Mouse (Mus musculus) megakaryocyte, adult 5-6 weeks (primary cell): Measurements from ENCODE around the gene Mrpl14. TPM values are rescaled to one million over a fixed set of nuclear protein-coding genes. Genes with fewer than 3 reads are reported as not detected.

ENCODE experiments used
- ATAC-seq: 2 replicates; pipeline ENCODE4 v1.8.0; 2016; ENCODE audit warnings: mild to moderate bottlenecking, inconsistent platforms; ENCODE audit not compliant: poor library complexity, severe bottlenecking
- total RNA-seq, 2 experiments: library from RNA; stranded (forward) in 1 of 2; stranded (reverse) in 1 of 2; fragments of 153-499, 151-499 nt in 1 of 2; fragments of 221-1000, 200-1000 nt in 1 of 2; gene quantifications; 2 replicates each; pipeline versions ENCODE4 v1.2.3 to v1.2.4; 2015 to 2017

Gene Mrpl14
- total RNA-seq, 2 experiments from 2014 or later = 12.7 to 34.7 TPM

DNA sequence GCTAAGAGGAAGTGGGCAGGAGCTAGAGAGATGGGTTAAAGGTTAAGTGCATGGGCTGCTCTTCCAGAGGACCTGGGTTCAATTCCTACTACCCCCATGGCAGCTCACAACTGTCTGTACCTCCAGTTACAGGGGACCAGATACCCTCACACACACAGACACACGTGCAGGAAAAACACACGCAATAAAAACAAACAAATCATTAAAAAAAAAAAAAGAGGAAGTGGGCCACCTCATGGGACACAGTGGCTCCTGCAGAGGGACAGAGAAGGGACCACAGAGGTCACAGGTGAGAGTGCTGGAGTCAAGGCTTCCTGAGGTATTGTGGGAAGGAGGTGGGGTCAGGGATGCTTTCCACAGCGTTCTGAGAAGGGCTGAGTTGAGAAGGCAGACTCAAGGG is 25.4 kb downstream of the Mrpl14 start:
- ATAC-seq = 0 out of 2 replicates have a peak, but pooled peaks have one; percentile 26

DNA sequence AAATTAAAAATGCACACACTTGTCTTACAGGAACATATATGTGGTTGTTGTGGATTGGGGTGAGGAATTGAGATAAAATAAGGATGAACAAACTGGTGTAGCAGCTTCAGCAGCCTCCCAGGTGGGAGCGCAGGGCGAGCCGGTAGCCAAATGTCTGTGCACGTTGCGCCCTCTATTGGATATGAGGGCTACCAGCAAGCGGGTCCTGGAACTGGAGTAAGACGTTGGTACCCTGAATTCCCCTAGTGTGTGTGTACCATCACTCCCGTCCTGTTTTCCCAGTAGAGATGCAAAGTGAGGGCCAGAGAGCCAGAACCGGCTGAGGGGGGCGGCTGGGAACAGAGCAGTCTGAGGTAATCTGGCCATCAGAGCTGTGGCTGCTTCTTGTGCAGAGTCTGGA is 32.2 kb downstream of the Mrpl14 start:
- peak; percentile 82 for ATAC-seq

DNA sequence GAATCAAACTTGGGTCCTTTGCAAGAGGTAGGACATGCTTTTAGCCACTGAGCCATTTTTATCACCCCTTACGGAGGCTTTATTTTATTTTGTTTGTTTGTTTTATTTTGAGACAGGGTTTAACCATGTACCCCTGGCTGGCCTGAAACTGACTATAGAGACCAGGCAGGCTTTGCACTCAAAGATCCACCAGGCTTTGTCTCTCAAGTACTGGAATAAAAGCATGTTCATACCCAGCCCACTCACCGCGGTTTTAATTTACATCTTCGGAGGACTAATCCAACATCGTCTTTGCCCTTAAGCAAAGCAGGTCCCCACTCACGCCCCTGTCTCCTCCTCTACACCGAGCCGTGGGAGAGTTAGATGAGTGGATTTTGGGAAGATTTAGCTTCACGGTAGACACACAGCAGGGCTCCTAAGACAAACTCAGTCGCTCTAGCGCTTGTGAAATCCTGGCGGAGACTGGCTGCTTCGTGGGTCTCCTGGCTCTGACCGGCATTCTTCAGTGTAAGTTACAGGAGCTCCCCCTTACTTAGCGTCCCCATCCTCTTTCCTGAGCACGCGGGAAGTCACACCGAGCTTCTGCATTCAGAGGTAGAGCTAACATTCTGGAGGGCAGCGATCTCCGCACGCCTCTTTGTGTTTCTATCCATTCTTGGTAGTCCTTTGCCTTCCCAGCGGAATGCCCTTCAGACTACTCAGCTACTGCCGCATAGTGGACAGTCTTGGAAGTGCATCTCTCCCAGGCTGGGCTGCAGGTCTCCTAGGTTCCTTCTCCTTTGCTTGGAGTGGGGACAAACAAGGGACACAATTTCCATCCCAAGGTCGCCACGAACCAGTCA is 37.8 kb downstream of the Mrpl14 start:
- peak; percentile 94 for ATAC-seq

DNA sequence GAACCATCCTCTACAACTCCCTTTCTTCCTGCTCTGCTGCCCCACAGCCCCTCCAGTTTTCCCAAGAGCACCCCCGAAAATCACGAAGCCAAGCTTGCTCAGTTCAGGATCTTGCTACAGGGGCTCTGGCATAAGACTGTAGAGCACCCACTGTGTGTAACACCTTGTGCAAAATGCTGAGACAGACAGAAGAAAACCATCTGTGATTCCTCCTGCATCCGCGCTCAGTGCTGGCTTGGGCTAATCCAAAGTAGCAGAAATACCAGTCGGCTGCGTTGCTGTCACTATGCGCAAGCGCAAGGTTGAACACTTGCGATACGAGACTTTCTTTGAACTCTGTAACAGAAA is 38.4 kb downstream of the Mrpl14 start:
- ATAC-seq = no peak

DNA sequence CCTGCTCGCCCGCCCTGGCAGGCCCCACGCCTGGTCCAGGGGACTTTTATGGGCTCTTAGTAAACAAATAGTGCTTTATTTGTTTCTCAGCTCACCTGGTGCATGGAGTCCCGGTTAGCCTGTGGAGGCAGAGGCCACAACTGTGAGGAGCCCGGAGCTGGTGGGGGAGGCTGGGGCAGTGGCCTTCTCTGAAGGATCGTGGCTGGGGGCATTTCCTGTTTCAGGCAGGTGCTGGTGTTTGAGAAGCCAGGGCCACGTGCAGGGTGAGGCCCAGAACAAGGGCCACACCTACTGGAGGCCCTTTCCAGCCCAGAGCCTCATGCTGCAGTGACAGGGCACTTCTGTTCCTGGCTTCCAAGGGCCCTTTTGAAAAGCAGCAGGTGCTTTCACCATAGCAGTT is 40.1 kb downstream of the Mrpl14 start:
- ATAC-seq = no peak

DNA sequence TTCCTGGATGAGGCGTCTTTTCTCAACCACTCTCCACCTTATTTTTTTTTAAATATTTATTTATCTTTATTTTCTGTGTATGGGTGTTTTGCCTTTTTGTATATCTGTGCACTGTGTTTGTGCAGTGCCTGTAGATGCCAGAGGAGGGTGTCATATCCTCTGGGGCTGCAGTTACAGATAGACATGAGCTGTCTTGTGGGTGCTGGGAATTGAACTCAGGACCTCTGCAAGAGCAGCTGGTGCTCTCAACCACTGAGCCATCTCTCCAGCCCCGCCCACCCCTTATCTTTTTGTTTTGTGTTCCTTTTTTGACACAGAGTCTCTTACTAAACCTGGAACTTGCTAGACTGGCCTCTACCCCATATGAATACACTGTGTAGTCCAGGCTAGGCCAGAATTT is 41.4 kb downstream of the Mrpl14 start:
- no peak for ATAC-seq

DNA sequence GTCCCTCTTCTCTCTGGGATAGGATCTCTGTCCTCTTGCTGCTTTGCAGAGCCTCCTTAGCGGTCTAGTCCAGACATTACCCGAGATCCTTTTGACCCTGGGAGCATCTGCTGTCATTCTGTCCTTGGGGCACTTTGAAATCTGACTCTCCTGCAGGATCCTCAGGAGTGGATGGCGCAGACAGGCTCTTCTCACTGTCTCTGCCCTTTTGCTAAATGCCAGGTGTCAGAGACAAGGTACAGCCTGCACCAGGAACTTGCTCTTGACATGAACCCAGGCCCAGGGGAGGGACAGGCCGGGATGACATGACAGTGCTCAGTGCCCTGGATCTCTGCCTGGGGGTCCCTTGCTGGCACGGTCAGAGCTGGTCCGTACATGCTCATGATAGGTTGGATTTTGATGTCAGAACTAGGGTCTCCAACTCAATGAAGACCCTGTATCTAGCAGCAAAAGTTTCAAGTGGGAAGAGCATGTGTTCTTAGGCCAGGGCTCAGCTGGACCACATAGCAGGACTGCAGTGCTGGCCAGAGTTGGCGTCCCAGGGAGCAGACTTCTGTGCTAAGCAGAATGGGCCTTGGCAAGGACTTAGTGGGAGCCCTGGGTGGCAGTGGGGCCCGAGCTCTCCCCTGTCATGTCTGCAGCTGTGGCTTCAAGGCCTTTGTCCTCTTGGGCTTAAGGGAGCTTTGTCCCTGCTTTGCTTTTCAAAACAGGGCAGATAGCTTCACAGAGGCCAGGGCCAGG is 42.0 kb downstream of the Mrpl14 start:
- ATAC-seq = no peak

DNA sequence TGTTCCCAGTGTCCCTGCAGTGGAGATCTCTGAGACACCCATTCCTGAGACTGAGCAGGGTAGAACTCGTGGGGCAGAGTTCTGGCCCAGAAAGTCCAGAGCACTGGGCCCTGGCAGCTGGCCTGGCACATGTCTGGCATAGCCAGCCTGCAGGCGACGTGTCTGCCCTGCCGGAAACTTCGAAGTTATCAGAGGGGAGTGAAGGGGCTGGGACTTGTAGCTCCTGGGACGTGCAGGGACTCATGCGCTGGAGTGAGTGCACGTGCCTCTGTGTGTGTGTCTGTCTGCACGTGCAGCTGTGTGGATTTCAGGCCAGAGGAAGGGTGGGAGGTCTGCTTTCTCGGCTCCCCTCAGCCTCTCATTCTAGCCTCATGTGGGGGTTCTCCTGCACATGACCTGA is 43.3 kb downstream of the Mrpl14 start:
- ATAC-seq = no peak

DNA sequence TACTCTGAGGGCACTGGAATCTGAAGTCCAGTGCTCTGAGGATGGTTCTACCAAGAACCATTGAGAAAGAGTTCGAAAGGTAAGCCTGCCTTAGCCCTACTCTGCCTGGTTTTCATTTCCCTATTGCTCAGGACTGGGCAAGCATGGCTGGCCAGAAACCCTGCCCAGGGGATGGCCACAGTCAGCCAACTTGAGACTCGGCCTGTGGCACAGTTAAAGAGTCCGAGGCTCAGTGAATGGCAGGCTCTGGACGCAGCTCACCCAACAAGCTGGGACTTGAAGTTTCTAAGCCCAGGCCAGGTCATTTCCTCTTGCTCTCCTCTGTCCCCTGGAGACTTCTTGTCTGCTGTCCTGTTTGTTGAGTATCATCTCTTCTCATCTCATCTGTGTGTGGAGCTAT is 44.6 kb downstream of the Mrpl14 start:
- ATAC-seq = no peak

DNA sequence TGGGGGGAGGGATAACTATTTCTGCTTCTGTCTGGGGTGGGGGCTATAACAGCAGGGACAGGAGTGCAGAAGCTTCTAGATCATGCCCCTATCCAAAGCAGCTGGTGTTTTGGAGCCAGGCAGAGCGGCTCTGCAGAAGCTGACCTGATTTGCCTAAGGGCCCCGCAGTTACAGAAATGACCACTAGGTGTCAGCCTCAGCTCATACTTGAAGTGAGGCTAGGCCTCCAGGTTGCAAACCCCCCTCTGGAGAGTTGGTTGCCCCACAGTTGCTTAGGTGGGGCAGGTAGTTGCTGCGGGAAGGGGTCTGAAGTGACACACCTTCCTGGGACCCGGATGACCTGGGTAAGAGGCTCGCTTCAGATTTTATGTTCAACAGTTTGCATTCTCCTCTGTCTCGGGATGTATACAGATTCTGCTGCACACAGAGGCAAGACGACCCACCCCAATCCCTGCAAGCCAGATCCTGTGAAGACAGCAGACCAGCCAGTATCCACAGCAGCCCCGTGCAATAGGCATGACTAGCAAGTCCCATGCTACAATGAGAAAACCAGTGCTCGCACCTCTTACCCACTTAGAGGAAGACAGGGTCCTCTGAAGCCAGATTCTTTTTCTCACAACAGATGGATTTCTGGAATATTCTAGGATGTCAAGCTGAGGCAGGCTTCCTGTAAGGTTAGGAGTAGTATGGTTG is 45.2 kb downstream of the Mrpl14 start:
- peak; percentile 66 for ATAC-seq

DNA sequence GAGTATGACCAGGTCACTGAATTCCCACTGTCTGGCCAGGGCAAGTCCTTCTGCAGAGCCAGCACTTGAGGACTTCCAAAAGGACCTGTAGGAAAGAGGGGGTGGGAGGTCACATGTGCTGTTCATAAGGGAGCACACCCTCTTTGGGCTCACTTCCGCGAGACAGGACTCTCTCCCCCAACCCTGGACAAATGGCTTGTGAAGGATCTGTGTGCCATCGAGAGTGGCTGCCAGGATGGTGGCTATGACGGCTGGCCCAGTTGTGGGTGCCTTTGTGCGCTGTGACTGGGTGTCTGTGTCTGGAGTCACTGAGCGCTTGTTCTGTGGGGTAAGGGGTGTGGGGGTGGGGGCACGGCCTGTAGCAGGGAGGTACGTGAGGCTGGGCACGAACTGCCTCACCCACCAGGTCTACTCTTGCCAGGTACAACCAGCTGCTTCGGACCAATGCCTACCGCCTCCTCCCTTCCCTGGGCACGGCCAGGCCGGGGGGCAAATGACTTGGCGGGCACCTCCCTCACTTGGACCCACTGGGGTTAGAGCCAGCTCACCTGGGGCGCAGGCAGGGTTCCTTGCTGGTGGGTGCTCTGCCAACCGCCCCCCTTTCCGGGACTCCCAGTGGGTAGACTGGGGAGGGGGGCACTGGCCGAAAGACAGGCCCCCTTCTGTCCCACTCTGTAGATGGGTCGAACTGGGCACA is 47.1 kb downstream of the Mrpl14 start:
- no peak for ATAC-seq

DNA sequence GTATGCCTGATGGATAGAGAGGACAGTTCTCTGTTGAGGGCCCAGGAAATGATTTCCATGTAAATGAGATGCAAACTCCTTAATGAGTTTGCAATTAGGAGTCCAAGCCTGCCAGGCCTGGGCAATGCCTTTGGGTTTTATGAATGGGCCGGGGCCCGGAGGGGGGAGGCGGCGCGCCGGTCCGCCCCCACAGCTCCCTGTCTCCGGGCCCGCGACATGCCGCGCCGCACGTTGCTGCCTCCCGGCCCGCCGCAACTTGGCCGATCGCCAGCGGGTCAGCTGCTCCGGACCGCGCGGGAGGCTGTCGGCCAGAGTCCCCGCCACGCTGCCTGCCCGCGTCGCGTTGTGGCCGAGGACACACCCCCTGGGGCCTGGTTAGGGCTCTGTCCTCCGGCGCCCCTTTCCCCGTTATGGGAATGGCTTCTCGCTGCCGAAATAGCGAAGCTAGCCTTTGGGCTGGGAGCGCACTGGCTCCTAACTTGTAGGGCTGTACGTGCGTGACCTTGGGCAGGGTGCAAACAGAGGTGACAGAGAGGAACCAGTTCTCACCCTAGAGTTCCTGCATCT is 47.7 kb downstream of the Mrpl14 start, which contains the start of gene 1600014C23Rik:
1600014C23Rik (minus strand) TSS at position 110 of the 567 bp plus-strand sequence.
- no peak for ATAC-seq

DNA sequence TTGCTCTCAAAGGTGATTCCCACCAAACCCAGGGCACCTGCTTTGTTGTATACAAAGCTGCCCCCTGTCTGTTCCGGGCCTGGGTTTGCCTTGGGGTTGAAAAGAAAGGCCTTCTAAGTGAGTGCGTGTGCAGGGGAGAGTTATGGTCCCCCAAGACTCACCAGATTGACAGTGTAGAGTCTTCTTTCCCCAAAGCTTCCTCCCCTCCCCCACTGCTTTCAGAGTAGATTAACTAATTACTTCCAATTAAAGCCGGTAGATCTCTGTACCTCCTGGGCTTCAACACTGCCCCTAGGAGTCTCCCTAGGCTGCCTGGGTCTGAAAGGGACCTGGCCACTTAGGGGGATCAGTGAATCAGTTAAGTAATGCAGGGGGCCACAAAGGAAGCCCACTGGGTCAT is 48.2 kb downstream of the Mrpl14 start:
- no peak for ATAC-seq

DNA sequence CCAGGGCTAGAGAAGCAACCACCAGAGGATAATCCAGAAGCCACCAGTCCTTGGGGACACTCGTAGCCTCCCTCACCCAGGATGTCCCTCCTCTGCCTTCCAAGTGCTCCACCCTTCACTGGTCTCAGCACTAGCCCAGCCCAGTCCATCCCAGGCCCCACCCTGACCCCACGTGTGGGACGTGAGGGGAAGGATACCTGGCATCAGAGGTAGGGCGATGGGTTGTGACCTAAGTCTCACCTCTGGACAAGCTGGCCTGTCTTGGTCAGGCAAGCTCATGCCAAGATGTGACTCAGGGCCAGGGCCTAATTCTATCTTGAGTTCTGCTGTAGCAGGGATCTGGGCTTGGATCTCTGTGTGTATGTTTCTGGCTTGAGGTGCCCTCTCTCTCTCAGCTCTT is 48.8 kb downstream of the Mrpl14 start:
- ATAC-seq = no peak

DNA sequence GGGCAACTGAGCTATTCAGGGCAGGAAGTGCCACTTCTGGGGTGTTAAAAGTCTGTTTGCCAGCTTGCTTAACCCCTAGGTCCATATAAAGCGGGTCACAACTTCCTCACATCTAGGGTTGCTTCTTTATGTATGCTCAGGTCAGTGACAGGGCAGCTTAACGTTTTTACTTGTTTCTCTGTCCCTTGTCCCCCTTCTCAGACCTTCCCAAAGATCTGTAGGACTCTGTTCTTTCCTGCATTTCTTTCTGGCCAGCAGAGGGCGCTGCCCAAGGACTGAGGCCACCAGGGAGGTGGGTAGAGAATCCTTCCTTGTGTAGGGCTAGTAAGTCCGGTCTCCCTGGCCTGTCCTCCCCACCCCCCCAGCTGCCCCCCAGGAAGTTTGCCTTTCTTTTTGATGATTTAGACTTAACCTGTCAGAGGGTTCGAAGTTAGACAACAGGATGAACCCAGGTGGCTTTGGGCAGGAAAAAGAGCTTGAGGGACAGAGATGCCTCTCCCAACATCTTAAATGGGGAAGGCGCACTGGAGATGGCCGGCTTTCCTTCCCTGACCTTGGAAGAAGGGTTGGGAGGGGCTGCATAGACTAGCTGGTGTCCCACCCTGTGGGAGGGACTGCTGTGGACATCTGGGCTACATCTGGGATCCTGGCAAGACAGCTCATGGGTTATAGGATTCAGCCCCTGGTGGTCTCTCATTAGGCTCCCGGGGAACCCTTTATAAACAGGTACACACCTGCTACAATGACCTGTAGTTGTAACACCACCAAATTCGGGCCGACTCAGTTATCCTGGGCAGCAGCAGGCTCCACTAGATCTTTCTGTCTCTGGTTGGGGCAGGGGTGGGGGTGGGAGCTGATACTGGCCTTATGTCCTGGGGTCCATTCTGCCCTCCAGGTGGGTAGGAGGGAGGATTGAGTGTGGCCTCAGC is 49.5 kb downstream of the Mrpl14 start:
- peak; percentile 59 for ATAC-seq

DNA sequence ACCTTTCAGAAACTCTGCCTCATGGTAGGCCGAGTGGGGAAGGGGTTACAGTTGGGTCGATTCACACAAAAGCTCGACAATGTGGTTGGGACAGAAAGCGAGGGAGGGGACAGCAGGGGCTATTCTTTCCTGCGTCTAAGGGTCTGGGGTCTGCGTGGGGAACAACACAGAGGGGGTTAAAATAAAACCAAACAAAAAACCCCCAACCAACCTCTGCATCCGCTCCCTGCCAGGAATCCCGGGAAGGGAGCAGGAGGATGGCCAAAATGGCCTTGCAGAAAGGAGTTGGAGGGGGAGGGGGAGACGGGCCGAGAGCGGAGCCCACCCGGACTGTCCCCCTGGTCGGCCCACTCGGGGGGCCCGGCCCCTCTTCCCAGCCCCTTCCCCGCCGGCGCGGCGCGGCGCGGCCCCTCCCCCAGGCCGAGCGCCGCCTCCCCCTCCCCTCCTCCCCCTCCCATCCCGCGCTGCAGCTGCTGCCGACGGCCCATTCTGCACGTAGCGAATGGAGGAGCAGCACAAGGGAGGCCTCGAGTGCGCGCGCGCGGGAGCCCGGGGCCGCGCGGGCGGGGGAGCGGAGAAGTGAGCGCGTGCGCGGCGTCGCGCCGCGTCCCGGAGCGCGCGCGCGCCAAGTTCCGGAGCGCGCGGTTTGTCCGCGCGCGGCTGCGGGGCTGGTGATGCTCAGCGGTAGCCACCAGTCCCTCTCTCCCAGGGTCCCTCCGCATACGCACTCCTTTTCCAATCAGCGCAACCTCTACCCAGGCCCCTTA is 50.4 kb downstream of the Mrpl14 start:
- ATAC-seq = peak; percentile 30; the same call in 1 of the 2 replicates

DNA sequence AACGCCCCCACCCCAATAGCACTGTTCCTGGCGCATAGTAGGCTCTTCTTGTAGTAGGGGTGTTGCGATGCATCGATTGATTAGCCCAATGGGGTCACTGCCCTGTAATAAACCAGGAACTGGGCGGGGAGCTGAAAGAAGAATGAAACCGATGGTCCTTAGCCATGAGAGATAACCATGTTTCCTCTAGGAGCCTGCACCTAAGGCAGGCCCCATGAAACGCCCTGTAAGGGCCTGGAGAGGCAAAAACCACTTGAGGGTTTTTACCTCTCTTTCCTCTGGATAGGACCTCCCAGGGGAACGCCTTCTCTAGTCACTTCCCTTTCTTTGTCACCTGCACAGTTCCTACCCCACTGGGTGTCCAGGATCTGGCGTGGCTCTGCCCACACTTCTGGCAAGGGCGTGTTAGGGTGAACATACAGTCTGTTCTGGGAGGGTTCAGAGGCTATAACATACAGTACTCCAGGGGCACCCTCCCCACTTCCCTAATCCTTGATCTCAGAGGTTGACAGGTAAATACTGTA is 51.0 kb downstream of the Mrpl14 start:
- ATAC-seq = peak; percentile 27

DNA sequence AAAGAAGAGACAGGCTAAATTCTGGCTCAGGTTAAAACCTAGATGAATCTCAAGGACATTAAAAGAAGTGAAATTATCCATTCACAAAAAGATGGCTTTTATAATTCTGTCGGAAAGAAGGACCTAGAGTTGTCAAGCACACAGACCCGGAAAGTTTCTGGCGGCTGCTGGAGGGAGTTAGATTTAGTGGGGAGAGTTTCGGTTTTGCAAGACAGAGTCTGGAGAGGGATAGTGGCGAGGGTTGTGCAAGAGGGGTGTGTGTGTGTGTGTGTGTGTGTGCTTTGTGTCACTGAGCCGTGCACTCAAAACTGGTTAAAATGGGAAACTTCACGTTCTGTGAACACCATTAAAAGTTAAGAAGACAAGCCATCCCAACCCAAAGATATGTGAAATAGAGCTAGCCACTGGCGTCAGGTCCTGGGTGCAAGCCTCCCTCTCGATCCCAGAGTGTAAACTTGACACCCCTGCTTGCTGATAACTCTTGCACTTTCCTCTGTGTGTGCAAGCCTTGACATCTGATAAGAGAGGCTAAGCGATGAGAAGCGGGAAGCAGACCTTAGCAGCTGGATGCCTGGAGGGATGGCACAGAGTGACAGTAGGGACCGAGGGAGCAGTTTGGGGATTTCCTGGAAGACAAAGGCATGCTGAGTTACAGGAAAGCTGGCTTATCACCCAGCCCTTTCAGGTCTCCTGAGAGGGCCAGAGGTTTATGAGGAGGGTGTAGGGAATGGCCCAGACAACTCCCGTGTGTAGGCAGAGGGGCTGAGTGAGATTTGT is 56.4 kb downstream of the Mrpl14 start:
- peak; percentile 59; the same call in 1 of the 2 replicates for ATAC-seq
